Mouse (Mus musculus) myocyte (in vitro differentiated cells): ENCODE measurements around the gene Trip12.

ENCODE experiments used
- CEBPB ChIP-seq: IDR thresholded peaks from 2 replicates; pipeline ENCODE4 v1.6.1; 2011; ENCODE audit warnings: mild to moderate bottlenecking, moderate library complexity; ENCODE audit not compliant: poor library complexity, insufficient read depth, severe bottlenecking
- E2F4 ChIP-seq: IDR thresholded peaks from one replicate; pipeline ENCODE4 v1.6.1; 2011; ENCODE audit warnings: mild to moderate bottlenecking, control low read depth, moderate library complexity; ENCODE audit not compliant: insufficient read depth

- TF ChIP-seq CEBPB (no peak), E2F4 (no peak)
Observed at GRCm38 (mm10) chr1:84840018-84840664, at the start of gene Trip12.
